Mouse (Mus musculus) forebrain, postnatal 0 days (tissue): ENCODE measurements around the gene Tfr2. TPM values are rescaled to one million over a fixed set of nuclear protein-coding genes. Genes with fewer than 3 reads are reported as not detected.
A peak's percentile ranks its signal among the peaks of the same experiment; 100 is the strongest.

ENCODE experiments used
- ATAC-seq: fragments of 200-750 bp; cut with Nextera tagmentation; 2 replicates; pipeline ENCODE4 v1.8.0; 2017; ENCODE audit warnings: mild to moderate bottlenecking, moderate library complexity
- DNase-seq: peaks from one replicate; pipeline ENCODE4 v3.0.0-alpha.2; 2015
- H3K27ac ChIP-seq: fragments of 300-500 bp; sonication (generic); 2 replicates; pipeline ENCODE4 v1.5.1; 2014; ENCODE audit warnings: low read depth, mild to moderate bottlenecking, antibody characterized with exemption, low read length, moderate library complexity, mixed read lengths
- H3K27me3 ChIP-seq: fragments of 300-500 bp; sonication (generic); 2 replicates; pipeline ENCODE4 v1.6.1; 2014; ENCODE audit warnings: mild to moderate bottlenecking, low read length, mixed read lengths; ENCODE audit not compliant: insufficient read depth
- H3K36me3 ChIP-seq: fragments of 300-500 bp; sonication (generic); 2 replicates; pipeline ENCODE4 v1.6.1; 2014; ENCODE audit warnings: mild to moderate bottlenecking, moderate library complexity; ENCODE audit not compliant: insufficient read depth
- H3K4me1 ChIP-seq: fragments of 300-500 bp; sonication (generic); 2 replicates; pipeline ENCODE4 v1.6.1; 2014; ENCODE audit warnings: antibody characterized with exemption; ENCODE audit not compliant: insufficient read depth
- H3K4me2 ChIP-seq: fragments of 300-500 bp; sonication (generic); 2 replicates; pipeline ENCODE4 v1.6.1; 2014; ENCODE audit warnings: low read depth, mild to moderate bottlenecking, moderate library complexity
- H3K4me3 ChIP-seq: fragments of 300-500 bp; sonication (generic); 2 replicates; pipeline ENCODE4 v1.5.1; 2014; ENCODE audit warnings: low read depth, low read length, mixed read lengths
- H3K9ac ChIP-seq: fragments of 300-500 bp; sonication (generic); 2 replicates; pipeline ENCODE4 v1.6.1; 2014; ENCODE audit warnings: mild to moderate bottlenecking
- H3K9me3 ChIP-seq: fragments of 300-500 bp; sonication (generic); 2 replicates; pipeline ENCODE4 v1.6.1; 2016; ENCODE audit warnings: low read length
- CTCF ChIP-seq: sonication (generic); IDR thresholded peaks from 2 replicates; pipeline ENCODE4 v1.5.1; 2016; ENCODE audit warnings: antibody characterized with exemption, control low read depth, low read depth
- WGBS: fragments of 180-500 bp; shearing (Covaris S2); extraction: QIAGEN DNeasy Blood & Tissue Kit; methylation state at CpG from one replicate; pipeline ENCODE4 v1.1.7; 2014; 5-methylcytosine and 5-hydroxymethylcytosine counted together
- polyA plus RNA-seq: library from polyadenylated mRNA; unstranded; fragments of >200 nt; fragmentation: Nextera tagmentation; extraction: Ambion mirVana; gene quantifications from 2 replicates; pipeline ENCODE4 v1.2.1, GENCODE M21; 2015
- total RNA-seq: library from RNA; depleted of rRNA; stranded (reverse); fragments of >200 nt; gene quantifications from 2 replicates; pipeline ENCODE4 v1.2.3, GENCODE M21; 2014

Tfr2 gene
- total and polyA plus RNA-seq, 2 experiments from 2014 or later = 11.7 to 16.3 TPM

DNA sequence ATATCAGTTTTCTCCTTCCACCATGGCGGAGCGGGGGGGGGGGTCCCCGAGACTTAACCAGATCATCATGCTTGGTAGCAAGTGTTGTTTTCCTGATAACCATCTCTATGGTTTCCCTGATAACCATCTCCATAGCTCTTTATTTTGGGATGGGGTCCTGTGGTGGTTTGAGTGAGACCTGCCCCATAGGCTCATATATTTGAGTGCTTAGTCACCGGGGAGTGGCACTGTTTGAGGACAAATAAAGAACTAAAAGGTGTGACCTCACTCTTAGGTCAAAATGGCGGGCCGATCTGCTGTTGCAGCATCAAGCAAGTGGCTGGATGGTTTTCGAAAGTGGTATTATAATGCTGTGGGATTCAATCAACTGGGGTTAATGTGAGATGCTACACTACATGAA is 45.7 kb downstream of the Tfr2 start:
- TF ChIP-seq CTCF = no peak
- ATAC-seq (no peak), DNase-seq (no peak)
- Histone ChIP-seq H3K9ac (no peak overlapping the region), H3K4me2 (no peak overlapping the region), H3K36me3 (no peaks in the 10 kb centered on the region), H3K27me3 (no peaks in the 10 kb centered on the region), H3K4me1 (no peaks in the 10 kb centered on the region), H3K27ac (no peak overlapping the region), H3K9me3 (no peaks in the 10 kb centered on the region), H3K4me3 (no peak overlapping the region)
- WGBS = 90% methylated on average over 7 of the region's 7 CpGs

DNA sequence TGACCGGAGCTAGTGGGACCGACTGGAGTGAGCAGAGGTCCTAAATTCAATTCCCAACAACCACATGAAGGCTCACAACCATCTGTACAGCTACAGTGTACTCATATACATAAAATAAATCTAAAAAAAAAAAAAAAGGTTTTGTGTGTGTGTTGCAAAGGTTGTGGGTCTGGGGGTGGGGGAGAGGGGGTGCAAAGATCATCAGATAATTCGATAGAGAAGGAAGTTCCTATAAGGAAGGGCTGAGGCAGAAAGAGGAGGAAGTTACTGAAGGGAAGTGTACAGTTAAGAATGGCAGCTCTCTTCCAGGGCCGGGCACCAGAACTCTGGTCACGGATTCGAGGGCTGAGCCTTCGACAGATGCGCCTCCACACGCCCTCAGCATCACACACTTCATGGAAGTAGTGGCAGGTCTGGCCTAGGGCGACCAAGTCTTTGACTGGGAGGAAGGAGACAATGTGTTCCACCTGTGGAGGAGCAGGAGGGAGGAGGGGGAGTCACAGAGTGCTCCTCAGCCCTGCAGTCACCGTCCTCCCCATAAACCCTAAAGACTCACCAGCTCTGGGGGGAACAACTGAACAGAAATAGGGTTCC is 54.4 kb downstream of the Tfr2 start:
- ATAC-seq (no peak), DNase-seq (no peak)
- WGBS = 84% methylated on average over 11 of the region's 11 CpGs
- H3K9ac ChIP-seq = no peak overlapping the region
- no peak overlapping the region for H3K4me2 ChIP-seq
- no peak for TF ChIP-seq CTCF
- no peaks in the 10 kb centered on the region for H3K27me3 ChIP-seq
- 0 out of 2 replicates have a peak, but pooled peaks cover 5% of the 10 kb centered on the region for H3K4me1 ChIP-seq
- H3K27ac ChIP-seq = no peak overlapping the region
- H3K9me3 ChIP-seq = no peaks in the 10 kb centered on the region
- H3K36me3 ChIP-seq = no peaks in the 10 kb centered on the region
- H3K4me3 ChIP-seq = no peak overlapping the region

DNA sequence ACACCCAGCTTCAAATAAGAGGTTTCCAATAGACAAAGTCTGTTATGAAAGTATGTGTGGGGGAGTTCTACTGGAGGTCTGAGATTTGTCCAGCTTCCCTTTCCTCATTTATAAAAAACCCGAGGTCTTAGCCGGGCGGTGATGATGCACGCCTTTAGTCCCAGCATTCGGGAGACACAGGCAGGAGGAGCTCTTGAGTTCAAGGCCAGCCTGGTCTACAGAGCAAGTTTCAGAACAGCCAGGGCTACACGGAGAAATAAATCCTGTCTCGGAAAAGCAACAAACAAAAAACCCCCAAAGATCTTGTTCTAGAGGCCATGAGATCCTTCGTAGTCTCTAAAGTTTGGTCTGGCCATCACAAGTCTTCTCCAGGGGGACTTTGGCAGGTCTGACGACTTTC is 58.4 kb downstream of the Tfr2 start:
- no peak for DNase-seq
- Histone ChIP-seq H3K36me3 (no peaks in the 10 kb centered on the region), H3K9ac (peak overlapping the region; percentile 64), H3K27me3 (no peaks in the 10 kb centered on the region), H3K4me3 (peak overlapping the region; percentile 61), H3K4me2 (peak overlapping the region; percentile 73), H3K27ac (peak overlapping the region; percentile 85), H3K9me3 (no peaks in the 10 kb centered on the region), H3K4me1 (peaks cover 14% of the 10 kb centered on the region)
- WGBS = 2% methylated on average over 9 of the region's 9 CpGs
- no peak for TF ChIP-seq CTCF
- ATAC-seq = no peak

DNA sequence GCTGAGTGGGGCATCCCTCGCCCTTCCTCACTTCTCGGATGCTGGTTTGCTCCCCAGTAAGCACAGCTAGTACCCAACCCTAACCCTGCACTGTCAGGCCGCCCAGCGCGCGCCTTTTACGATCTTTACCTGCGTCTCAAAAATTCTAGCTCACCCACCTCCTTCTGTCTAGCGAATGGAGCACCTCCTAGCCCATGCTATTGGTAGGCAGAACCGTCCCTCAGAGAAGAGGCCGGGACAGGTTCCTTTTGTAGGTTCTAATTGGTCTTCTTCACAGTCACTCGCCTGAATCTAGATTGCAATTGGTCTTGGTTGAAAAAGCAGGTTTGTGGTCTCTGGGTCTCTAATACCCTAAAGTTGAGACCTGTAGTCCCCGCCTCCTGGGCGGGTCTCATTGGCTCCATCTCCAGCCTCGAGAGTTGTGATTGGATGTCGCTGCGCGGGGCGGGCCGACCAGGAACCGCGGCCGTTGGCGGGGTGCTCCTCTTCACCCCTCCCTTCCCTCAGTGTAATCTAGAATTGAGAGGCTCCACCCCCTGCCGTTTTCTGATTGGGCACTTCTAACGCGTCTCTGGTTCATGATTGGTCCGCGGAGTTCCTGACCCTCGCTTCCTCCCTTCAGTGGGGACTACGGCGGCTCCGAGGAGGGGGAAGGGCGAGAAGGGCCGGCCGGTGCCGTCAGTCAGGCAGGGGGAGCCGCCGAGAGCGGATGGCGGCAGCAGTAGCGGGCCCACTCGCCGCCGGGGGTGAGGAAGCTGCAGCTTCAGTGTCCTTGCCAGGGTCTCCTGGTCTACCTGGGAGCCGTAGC is 59.1 kb downstream of the Tfr2 start, which contains the start of the genes Fbxo24, Lrch4 and Gm20605:
Fbxo24 (minus strand) TSS at position 505 of the 808 bp plus-strand sequence.
Lrch4 (plus strand) TSS at position 624 of the 808 bp plus-strand sequence.
Gm20605 (plus strand) TSS at position 678 of the 808 bp plus-strand sequence.
- H3K4me3 ChIP-seq = peak within 1 kb of the TSS; percentile 90
- H3K27me3 ChIP-seq = no peaks in the 10 kb centered on the region
- H3K4me2 ChIP-seq = peak within 1 kb of the TSS; percentile 90
- WGBS = under 1% methylated on average over 45 of the region's 46 CpGs
- peak; percentile 98 for ATAC-seq
- H3K4me1 ChIP-seq = peaks cover 14% of the 10 kb centered on the region
- no peaks in the 10 kb centered on the region for H3K9me3 ChIP-seq
- peak; percentile 33; the same call in 1 of the 2 replicates for TF ChIP-seq CTCF
- peak within 1 kb of the TSS; percentile 85 for H3K27ac ChIP-seq
- peak within 1 kb of the TSS; percentile 75 for H3K9ac ChIP-seq
- DNase-seq = peak; percentile 100
- H3K36me3 ChIP-seq = 0 out of 2 replicates have a peak, but pooled peaks cover 1% of the 10 kb centered on the region

DNA sequence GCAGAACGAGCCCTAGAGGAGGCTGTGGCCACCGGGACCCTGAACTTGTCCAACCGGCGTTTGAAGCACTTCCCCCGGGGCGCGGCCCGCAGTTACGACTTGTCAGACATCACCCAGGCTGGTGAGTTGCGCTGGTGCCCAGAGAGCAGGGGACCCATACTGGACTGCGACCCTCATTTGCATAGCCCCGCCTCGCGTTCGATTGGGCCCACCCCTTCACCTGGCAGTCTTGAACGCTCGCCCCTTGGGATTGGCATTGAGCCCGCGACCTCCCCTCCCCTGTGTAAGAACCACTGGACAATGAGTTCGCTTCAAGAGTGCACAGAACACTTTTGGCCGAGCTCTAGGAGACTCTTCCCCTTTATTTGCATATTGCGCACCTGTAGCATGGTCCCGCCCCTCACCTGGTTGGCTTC is 59.7 kb downstream of the Tfr2 start:
- Histone ChIP-seq H3K4me2 (peak overlapping the region; percentile 90), H3K9me3 (no peaks in the 10 kb centered on the region), H3K36me3 (peaks cover 8% of the 10 kb centered on the region; the same call in 1 of the 2 replicates), H3K4me1 (peaks cover 14% of the 10 kb centered on the region), H3K27me3 (no peaks in the 10 kb centered on the region), H3K9ac (peak overlapping the region; percentile 75), H3K4me3 (peak overlapping the region; percentile 90), H3K27ac (peak overlapping the region; percentile 74)
- DNase-seq = no peak
- no peak for ATAC-seq
- under 1% methylated on average over 23 of the region's 23 CpGs for WGBS
- no peak for TF ChIP-seq CTCF

DNA sequence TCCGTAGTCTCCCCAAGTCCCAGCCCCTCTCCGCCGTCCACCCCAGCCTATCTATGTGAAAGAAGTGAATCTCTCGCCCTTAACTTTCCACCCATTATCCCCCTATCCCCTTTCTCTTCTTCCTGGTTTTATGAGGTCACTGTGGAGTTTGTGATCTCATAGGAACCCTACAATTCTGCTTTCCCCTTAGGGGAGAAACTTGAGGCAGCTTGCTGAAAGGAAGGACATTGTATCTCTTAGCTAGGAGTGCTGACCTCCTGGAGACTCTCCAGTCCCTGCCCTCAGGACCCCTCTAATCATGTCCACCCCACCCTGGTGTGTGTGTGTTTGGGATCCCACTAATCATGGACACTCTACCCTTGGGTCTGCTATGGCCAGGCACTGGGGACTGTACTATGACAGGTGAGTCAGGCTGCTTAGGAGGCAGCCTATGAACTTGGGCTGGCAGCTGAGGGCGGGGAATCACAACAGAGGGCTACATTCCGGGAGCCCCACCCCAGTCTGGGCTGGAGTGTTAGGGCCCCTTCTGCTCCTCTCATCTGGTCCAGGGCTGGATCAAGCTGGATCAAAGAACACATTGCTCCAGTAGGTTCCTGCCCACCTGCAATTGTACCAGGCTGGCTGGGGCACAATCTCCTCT is 60.4 kb downstream of the Tfr2 start:
- H3K27me3 ChIP-seq = no peaks in the 10 kb centered on the region
- H3K27ac ChIP-seq = no peak overlapping the region
- peaks cover 14% of the 10 kb centered on the region for H3K4me1 ChIP-seq
- H3K4me3 ChIP-seq = peak overlapping the region; percentile 90
- H3K9ac ChIP-seq = peak overlapping the region; percentile 75
- 31% methylated on average over 6 of the region's 6 CpGs for WGBS
- TF ChIP-seq CTCF = no peak
- no peaks in the 10 kb centered on the region for H3K9me3 ChIP-seq
- DNase-seq = no peak
- H3K4me2 ChIP-seq = peak overlapping the region; percentile 90
- ATAC-seq = no peak
- peaks cover 8% of the 10 kb centered on the region; the same call in 1 of the 2 replicates for H3K36me3 ChIP-seq
